In genomic region chr5:76904713-76905404, GRCm38 (mm10) we compare ENCODE assay signal across 8 mouse cellular contexts. TPM values are rescaled to one million over a fixed set of nuclear protein-coding genes. Genes with fewer than 3 reads are reported as not detected.
A peak's percentile ranks its signal among the peaks of the same experiment; 100 is the strongest.
DNase-seq lines count a peak whose midpoint lies in the region; ATAC-seq and TF ChIP-seq lines count a peak whose summit lies in the region.

No protein-coding gene starts in this region.

- 2% methylated on average over 19 of the region's 19 CpGs for WGBS in heart, embryonic 11.5 days (ENCODE audit: insufficient replicate concordance)
- WGBS in embryonic facial prominence, embryonic 12.5 days, result 2% methylated on average over 19 of the region's 19 CpGs
- 1% methylated on average over 19 of the region's 19 CpGs for WGBS in intestine, postnatal 0 days
- WGBS in neural tube, embryonic 15.5 days, result under 1% methylated on average over 19 of the region's 19 CpGs

- peak overlapping the region; percentile 82 for H3K4me2 ChIP-seq in heart, embryonic 11.5 days
- H3K4me2 ChIP-seq in embryonic facial prominence, embryonic 12.5 days (replicated peaks), result peak overlapping the region; percentile 72
- H3K4me2 ChIP-seq in intestine, postnatal 0 days (replicated peaks; ENCODE audit: low read depth), result peak overlapping the region; percentile 81
- H3K4me2 ChIP-seq in neural tube, embryonic 15.5 days, result peak overlapping the region; percentile 86

- intact Hi-C loops in heart, postnatal 14 days (cut with DNase I), result loop anchor here (5.0 kb wide), 1 partner anchor 67 kb away; the partner anchor contains the start of gene Srp72

- no peak for DNase-seq in heart, postnatal 14 days
- DNase-seq in CD4-positive, CD25-positive, alpha-beta regulatory T cell, adult 2 months (ENCODE audit: low read depth, low spot score), result peak; percentile 33

- H3K4me1 ChIP-seq in heart, embryonic 11.5 days (ENCODE audit: control insufficient read depth, insufficient read depth, low read length), result peaks cover 7% of the 10 kb centered on the region; the same call in 1 of the 2 replicates
- H3K4me1 ChIP-seq in embryonic facial prominence, embryonic 12.5 days, result peaks cover 5% of the 10 kb centered on the region; the same call in 1 of the 2 replicates
- no peaks in the 10 kb centered on the region for H3K4me1 ChIP-seq in intestine, postnatal 0 days (replicated peaks; ENCODE audit: control insufficient read depth, insufficient read depth, low read length)
- peaks cover 17% of the 10 kb centered on the region for H3K4me1 ChIP-seq in neural tube, embryonic 15.5 days

- H3K27ac ChIP-seq in heart, embryonic 11.5 days (ENCODE audit: low read depth, low read length), result peak overlapping the region; percentile 96
- peak overlapping the region; percentile 86 for H3K27ac ChIP-seq in embryonic facial prominence, embryonic 12.5 days
- peak overlapping the region; percentile 61 for H3K27ac ChIP-seq in intestine, postnatal 0 days (ENCODE audit: low read depth, low read length)
- peak overlapping the region; percentile 92 for H3K27ac ChIP-seq in neural tube, embryonic 15.5 days (replicated peaks)

- TF ChIP-seq CTCF in intestine, postnatal 0 days (IDR thresholded peaks at IDR 0.05; ENCODE audit: low read depth), result no peak

- no peaks in the 10 kb centered on the region for H3K9me3 ChIP-seq in heart, embryonic 11.5 days (replicated peaks; ENCODE audit: control insufficient read depth, low read length)
- H3K9me3 ChIP-seq in embryonic facial prominence, embryonic 12.5 days, result no peaks in the 10 kb centered on the region
- no peaks in the 10 kb centered on the region for H3K9me3 ChIP-seq in intestine, postnatal 0 days (ENCODE audit: control insufficient read depth)
- H3K9me3 ChIP-seq in neural tube, embryonic 15.5 days (replicated peaks), result no peaks in the 10 kb centered on the region

- peak; percentile 37; the same call in 1 of the 2 replicates for ATAC-seq in heart, embryonic 11.5 days (replicated peaks; ENCODE audit: insufficient number of reproducible peaks, low FRiP score, low TSS enrichment)
- peak; percentile 44 for ATAC-seq in embryonic facial prominence, embryonic 12.5 days (ENCODE audit: insufficient number of reproducible peaks, insufficient read depth, low FRiP score, low TSS enrichment)
- ATAC-seq in intestine, postnatal 0 days, result peak; percentile 54
- ATAC-seq in neural tube, embryonic 15.5 days (ENCODE audit: low FRiP score), result peak; percentile 70
- ATAC-seq in megakaryocyte progenitor cell, adult 5-6 weeks (replicated peaks; ENCODE audit: poor library complexity), result no peak
- no peak for ATAC-seq in cerebellum, adult (ENCODE audit: insufficient number of reproducible peaks, low FRiP score, low TSS enrichment)

- H3K27me3 ChIP-seq in heart, embryonic 11.5 days (ENCODE audit: control insufficient read depth, insufficient read depth, low read length), result no peaks in the 10 kb centered on the region
- no peaks in the 10 kb centered on the region for H3K27me3 ChIP-seq in embryonic facial prominence, embryonic 12.5 days
- H3K27me3 ChIP-seq in intestine, postnatal 0 days (replicated peaks; ENCODE audit: control insufficient read depth, insufficient read depth, low read length), result no peaks in the 10 kb centered on the region
- no peaks in the 10 kb centered on the region for H3K27me3 ChIP-seq in neural tube, embryonic 15.5 days (replicated peaks)

- H3K9ac ChIP-seq in heart, embryonic 11.5 days (ENCODE audit: low read depth, low read length), result peak overlapping the region; percentile 94
- H3K9ac ChIP-seq in embryonic facial prominence, embryonic 12.5 days, result peak overlapping the region; percentile 74
- peak overlapping the region; percentile 77 for H3K9ac ChIP-seq in intestine, postnatal 0 days (ENCODE audit: low read depth, low read length)
- peak overlapping the region; percentile 78 for H3K9ac ChIP-seq in neural tube, embryonic 15.5 days (replicated peaks)

- no peaks in the 10 kb centered on the region for H3K36me3 ChIP-seq in heart, embryonic 11.5 days (ENCODE audit: control insufficient read depth, insufficient read depth, low read length)
- 0 out of 2 replicates have a peak, but pooled peaks cover under 1% of the 10 kb centered on the region for H3K36me3 ChIP-seq in embryonic facial prominence, embryonic 12.5 days
- no peaks in the 10 kb centered on the region for H3K36me3 ChIP-seq in intestine, postnatal 0 days (ENCODE audit: control insufficient read depth, insufficient read depth)
- H3K36me3 ChIP-seq in neural tube, embryonic 15.5 days, result 0 out of 2 replicates have a peak, but pooled peaks cover 3% of the 10 kb centered on the region

- peak overlapping the region; percentile 82 for H3K4me3 ChIP-seq in heart, embryonic 11.5 days (ENCODE audit: low read depth, low read length)
- H3K4me3 ChIP-seq in embryonic facial prominence, embryonic 12.5 days, result peak overlapping the region; percentile 66
- H3K4me3 ChIP-seq in intestine, postnatal 0 days (ENCODE audit: low read depth, low read length), result peak overlapping the region; percentile 72
- peak overlapping the region; percentile 78 for H3K4me3 ChIP-seq in neural tube, embryonic 15.5 days (replicated peaks)

RNA-seq across cellular contexts. Expression of gene Aasdh, which starts 0.5 kb away (rescaled TPM):
- 17.9 and 20.1 TPM in 2 replicates for polyA plus RNA-seq in heart, embryonic 11.5 days (2014; fragmentation: Nextera tagmentation; extraction: Ambion mirVana)
- total RNA-seq in heart, postnatal 14 days (2021), result 10 to 100 TPM; 12.8 to 13.6 TPM
- 21.7 and 23.3 TPM in 2 replicates for polyA plus RNA-seq in embryonic facial prominence, embryonic 12.5 days (2016; fragmentation: Nextera tagmentation; extraction: Ambion mirVana)
- polyA plus RNA-seq in intestine, postnatal 0 days (2015; fragmentation: Nextera tagmentation; extraction: Ambion mirVana), result 4.1 and 7.5 TPM in 2 replicates
- 17.0 TPM in 2 replicates for polyA plus RNA-seq in neural tube, embryonic 15.5 days (2015; fragmentation: Nextera tagmentation; extraction: Ambion mirVana)
- 17.9 and 20.1 TPM in 2 replicates for total RNA-seq in megakaryocyte progenitor cell, adult 5-6 weeks (2015)
- total RNA-seq in megakaryocyte progenitor cell, adult 5-6 weeks (2017), result 27.3 and 35.1 TPM in 2 replicates

RNA-seq across cellular contexts. Expression of gene Paics, which starts 46.2 kb away (rescaled TPM):
- 270 and 300 TPM in 2 replicates for polyA plus RNA-seq in heart, embryonic 11.5 days (2014; fragmentation: Nextera tagmentation; extraction: Ambion mirVana)
- 100 to 1,000 TPM; 142 to 144 TPM for total RNA-seq in heart, postnatal 14 days (2021)
- polyA plus RNA-seq in embryonic facial prominence, embryonic 12.5 days (2016; fragmentation: Nextera tagmentation; extraction: Ambion mirVana), result 298 and 308 TPM in 2 replicates
- 44.3 and 44.9 TPM in 2 replicates for polyA plus RNA-seq in intestine, postnatal 0 days (2015; fragmentation: Nextera tagmentation; extraction: Ambion mirVana)
- 165 and 201 TPM in 2 replicates for polyA plus RNA-seq in neural tube, embryonic 15.5 days (2015; fragmentation: Nextera tagmentation; extraction: Ambion mirVana)
- total RNA-seq in megakaryocyte progenitor cell, adult 5-6 weeks (2015), result 393 and 397 TPM in 2 replicates
- total RNA-seq in megakaryocyte progenitor cell, adult 5-6 weeks (2017), result 381 and 407 TPM in 2 replicates

RNA-seq across cellular contexts. Expression of gene Ppat, which starts 46.5 kb away (rescaled TPM):
- 38.7 and 39.6 TPM in 2 replicates for polyA plus RNA-seq in heart, embryonic 11.5 days (2014; fragmentation: Nextera tagmentation; extraction: Ambion mirVana)
- total RNA-seq in heart, postnatal 14 days (2021), result 10 to 100 TPM; 12.6 to 13.5 TPM
- 26.9 and 29.9 TPM in 2 replicates for polyA plus RNA-seq in embryonic facial prominence, embryonic 12.5 days (2016; fragmentation: Nextera tagmentation; extraction: Ambion mirVana)
- 6.5 and 7.3 TPM in 2 replicates for polyA plus RNA-seq in intestine, postnatal 0 days (2015; fragmentation: Nextera tagmentation; extraction: Ambion mirVana)
- polyA plus RNA-seq in neural tube, embryonic 15.5 days (2015; fragmentation: Nextera tagmentation; extraction: Ambion mirVana), result 10.6 and 17.9 TPM in 2 replicates
- total RNA-seq in megakaryocyte progenitor cell, adult 5-6 weeks (2015), result 47.7 and 62.1 TPM in 2 replicates
- 71.2 and 80.3 TPM in 2 replicates for total RNA-seq in megakaryocyte progenitor cell, adult 5-6 weeks (2017)

Comparison
In these comparisons a context has a peak if more than half of its experiments do, and no peak if none do; other contexts are left out.
1. ATAC-seq: peak in heart, embryonic 11.5 days (single experiment), embryonic facial prominence, embryonic 12.5 days (single experiment), intestine, postnatal 0 days (single experiment) and neural tube, embryonic 15.5 days (single experiment); none in megakaryocyte progenitor cell, adult 5-6 weeks (single experiment) and cerebellum, adult (single experiment).
2. Peak in every context shown above with its lines, with median percentiles within 50 percentile points of each other: H3K27ac ChIP-seq, H3K4me2 ChIP-seq, H3K4me3 ChIP-seq and H3K9ac ChIP-seq.